Mouse (Mus musculus) CH12.LX (cell line): ENCODE measurements around the gene Dgkg.

Source experiments
- BHLHE40 ChIP-seq: IDR thresholded peaks from 2 replicates; pipeline ENCODE4 v1.6.1; 2011; ENCODE audit warnings: mild to moderate bottlenecking, low read depth, low read length, improper control_type of control experiment
- CHD2 ChIP-seq: IDR thresholded peaks from 2 replicates; pipeline ENCODE4 v1.6.1; 2011; ENCODE audit warnings: low read length, improper control_type of control experiment
- CTCF ChIP-seq, 2 experiments: IDR thresholded peaks in 1 of 2; conservative IDR thresholded peaks in 1 of 2; 2 replicates each; pipeline ENCODE4 v1.5.1; 2011 to 2012; ENCODE audit warnings: low read depth in 2 of 2, low read length in 2 of 2, improper control_type of control experiment in 1 of 2, inconsistent platforms in 1 of 2, mild to moderate bottlenecking in 1 of 2, moderate library complexity in 1 of 2
- ETS1 ChIP-seq: conservative IDR thresholded peaks from 2 replicates; pipeline ENCODE4 v1.6.1; 2012; ENCODE audit warnings: low read depth, mild to moderate bottlenecking, inconsistent platforms, low read length, improper control_type of control experiment, moderate library complexity
- HCFC1 ChIP-seq: IDR thresholded peaks from 2 replicates; pipeline ENCODE4 v1.6.1; 2012; ENCODE audit warnings: low read depth, mild to moderate bottlenecking, inconsistent platforms, low read length, improper control_type of control experiment
- POLR2A ChIP-seq: IDR thresholded peaks from 2 replicates; pipeline ENCODE4 v1.6.1; 2011; ENCODE audit warnings: low read depth, mild to moderate bottlenecking, improper control_type of control experiment, low read length
- ZKSCAN1 ChIP-seq: IDR thresholded peaks from 2 replicates; pipeline ENCODE4 v1.6.1; 2012; ENCODE audit warnings: low read depth, inconsistent platforms, low read length, improper control_type of control experiment, borderline replicate concordance
- ZNF384 ChIP-seq: IDR thresholded peaks from 2 replicates; pipeline ENCODE4 v1.6.1; 2012; ENCODE audit warnings: low read depth, low read length, improper control_type of control experiment, inconsistent platforms

DNA sequence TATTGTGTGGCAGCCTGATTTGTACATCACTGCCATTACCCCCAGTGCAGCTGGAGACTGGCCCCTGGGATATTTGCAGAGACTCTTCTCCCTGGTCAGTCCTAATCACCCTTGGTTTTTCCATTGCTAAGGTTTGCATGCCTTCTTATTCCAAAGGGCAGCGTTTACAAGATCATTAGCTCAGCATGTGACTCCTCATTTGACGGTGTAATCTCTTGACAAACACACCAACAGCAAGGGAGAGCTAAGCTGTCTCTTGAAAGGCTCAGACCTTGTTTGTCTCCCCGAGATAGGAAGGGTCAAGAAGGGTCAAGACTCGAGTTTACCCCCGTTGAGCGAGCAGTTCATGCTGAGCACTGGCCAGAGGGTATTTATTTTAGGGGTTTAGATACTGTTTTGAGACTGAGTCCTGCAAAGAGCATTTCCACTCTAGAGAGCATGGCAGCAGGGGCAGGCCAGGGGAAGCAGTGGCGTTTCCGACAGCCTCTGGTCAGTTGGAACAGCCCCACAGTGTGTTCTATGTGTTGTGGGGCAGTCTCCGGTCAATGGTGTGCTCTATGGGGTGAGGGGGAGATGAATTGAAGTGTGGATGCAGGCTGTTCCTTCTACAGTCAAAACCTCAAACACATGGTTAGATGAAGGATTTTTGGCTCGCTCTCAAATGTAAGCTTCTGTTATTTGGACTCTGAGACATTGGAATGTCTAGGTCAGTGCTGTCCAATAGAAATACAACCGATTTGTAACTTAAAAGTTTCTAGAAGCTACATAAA is 105.6 kb downstream of the Dgkg start:
- TF ChIP-seq CTCF (conservative IDR thresholded peaks at IDR 0.05 in 1 of 2, IDR thresholded peaks at IDR 0.05 in 1 of 2; ENCODE audit: low read depth in 2 of 2, low read length in 2 of 2) = no peak
- TF ChIP-seq ZNF384 = no peak
- no peak for TF ChIP-seq ETS1
- TF ChIP-seq POLR2A = 0 out of 2 replicates have a peak, but pooled peaks have one; percentile 1
- TF ChIP-seq CHD2 = no peak
- no peak for TF ChIP-seq ZKSCAN1
- no peak for TF ChIP-seq HCFC1
- no peak for TF ChIP-seq BHLHE40
